9 mouse cellular contexts compared by ENCODE assay signal in the genomic region with DNA sequence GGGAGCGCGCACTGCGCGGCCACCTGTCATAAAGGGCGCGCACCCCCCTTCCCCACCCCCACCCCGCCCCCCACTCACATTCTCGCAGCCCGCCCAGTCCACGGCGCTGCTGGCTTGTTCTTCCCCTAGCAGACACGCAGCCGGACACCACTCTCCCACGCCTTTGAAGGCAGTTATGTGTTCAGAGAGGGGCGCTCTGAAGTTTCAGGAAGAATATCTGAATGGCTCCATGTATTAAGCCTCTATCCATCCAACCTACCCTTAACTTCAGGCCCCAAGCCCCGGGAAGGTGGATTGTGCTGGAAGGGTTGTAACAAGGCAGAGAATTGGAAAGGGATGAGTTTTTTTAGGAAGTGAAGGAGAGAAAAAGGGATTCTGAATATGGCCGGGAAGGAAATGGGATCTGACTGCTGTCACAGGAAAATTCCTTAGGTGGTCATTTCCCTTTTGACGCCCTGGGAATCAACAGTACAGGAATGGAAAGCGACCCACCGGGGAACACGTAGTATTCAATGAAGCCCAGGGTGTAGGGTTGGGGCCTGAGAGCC. TPM values are rescaled to one million over a fixed set of nuclear protein-coding genes. Genes with fewer than 3 reads are reported as not detected.
A peak's percentile ranks its signal among the peaks of the same experiment; 100 is the strongest.
DNase-seq lines count a peak whose midpoint lies in the region; ATAC-seq and TF ChIP-seq lines count a peak whose summit lies in the region.
"Had no signal": no experiment of that assay in that cellular context is flagged by ENCODE, and none has a peak within 500 bp of the region (broad histone marks: within the 10 kb centered on the region; RNA-seq: fewer than 3 reads in every experiment).

No protein-coding gene starts in this region.

- TF ChIP-seq POLR2A in kidney, adult 2 months (IDR thresholded peaks at IDR 0.05; ENCODE audit: low read depth, low read length), result no peak

- H3K27ac ChIP-seq in kidney, adult 2 months (ENCODE audit: insufficient read depth, low read depth, low read length), result no peak overlapping the region
- no peak overlapping the region for H3K27ac ChIP-seq in embryonic facial prominence, embryonic 13.5 days
- no peak overlapping the region for H3K27ac ChIP-seq in intestine, embryonic 15.5 days
- no peak overlapping the region for H3K27ac ChIP-seq in neural tube, embryonic 11.5 days (ENCODE audit: low read depth, low read length)

- H3K27me3 ChIP-seq in kidney, adult 2 months (replicated peaks; ENCODE audit: control insufficient read depth, insufficient read depth, low read length), result no peaks in the 10 kb centered on the region
- peaks cover 52% of the 10 kb centered on the region for H3K27me3 ChIP-seq in embryonic facial prominence, embryonic 13.5 days
- peaks cover 29% of the 10 kb centered on the region for H3K27me3 ChIP-seq in intestine, embryonic 15.5 days (replicated peaks)
- H3K27me3 ChIP-seq in neural tube, embryonic 11.5 days (ENCODE audit: control insufficient read depth, insufficient read depth, low read length), result peaks cover 13% of the 10 kb centered on the region; the same call in 1 of the 2 replicates

- H3K4me1 ChIP-seq in kidney, adult 2 months (ENCODE audit: control insufficient read depth, insufficient read depth, low read length), result no peaks in the 10 kb centered on the region
- H3K4me1 ChIP-seq in embryonic facial prominence, embryonic 13.5 days, result no peaks in the 10 kb centered on the region
- no peaks in the 10 kb centered on the region for H3K4me1 ChIP-seq in intestine, embryonic 15.5 days (replicated peaks)
- H3K4me1 ChIP-seq in neural tube, embryonic 11.5 days (ENCODE audit: control insufficient read depth, insufficient read depth, low read length), result no peaks in the 10 kb centered on the region

- no peak for DNase-seq in kidney, adult 2 months
- DNase-seq in kidney, adult 11 months, result no peak
- DNase-seq in neural tube, embryonic 11.5 days (ENCODE audit: low spot score), result peak; percentile 17
- no peak for DNase-seq in thymus, postnatal 36 days
- no peak for DNase-seq in thymus, postnatal 14 days
- no peak for DNase-seq in lung, postnatal 10 days

- ATAC-seq in embryonic facial prominence, embryonic 13.5 days (ENCODE audit: insufficient number of reproducible peaks, insufficient read depth, low FRiP score, low TSS enrichment, low read depth), result no peak
- no peak for ATAC-seq in intestine, embryonic 15.5 days
- peak; percentile 33 for ATAC-seq in neural tube, embryonic 11.5 days (ENCODE audit: insufficient read depth, low FRiP score, low TSS enrichment)

- peak overlapping the region; percentile 75 for H3K4me3 ChIP-seq in kidney, adult 2 months (ENCODE audit: insufficient read depth, low read depth, low read length)
- peak overlapping the region; percentile 53 for H3K4me3 ChIP-seq in embryonic facial prominence, embryonic 13.5 days
- peak overlapping the region; percentile 47 for H3K4me3 ChIP-seq in intestine, embryonic 15.5 days (replicated peaks)
- H3K4me3 ChIP-seq in neural tube, embryonic 11.5 days (ENCODE audit: low read depth, low read length), result peak overlapping the region; percentile 51
- H3K4me3 ChIP-seq: myocyte had no signal

- H3K9me3 ChIP-seq in embryonic facial prominence, embryonic 13.5 days, result no peaks in the 10 kb centered on the region
- H3K9me3 ChIP-seq in intestine, embryonic 15.5 days, result no peaks in the 10 kb centered on the region
- no peaks in the 10 kb centered on the region; the same call in 1 of the 2 replicates for H3K9me3 ChIP-seq in neural tube, embryonic 11.5 days (ENCODE audit: control insufficient read depth, low read length)

- no peak for TF ChIP-seq CTCF in kidney, adult 2 months (conservative IDR thresholded peaks at IDR 0.05; ENCODE audit: insufficient read depth, insufficient read length, low read depth, low read length)

- H3K9ac ChIP-seq in embryonic facial prominence, embryonic 13.5 days, result peak overlapping the region; percentile 68; the same call in 1 of the 2 replicates
- H3K9ac ChIP-seq in intestine, embryonic 15.5 days, result no peak overlapping the region
- H3K9ac ChIP-seq in neural tube, embryonic 11.5 days (ENCODE audit: low read length), result peak overlapping the region; percentile 61

- H3K4me2 ChIP-seq in embryonic facial prominence, embryonic 13.5 days, result peak overlapping the region; percentile 70
- peak overlapping the region; percentile 83 for H3K4me2 ChIP-seq in intestine, embryonic 15.5 days (replicated peaks)
- H3K4me2 ChIP-seq in neural tube, embryonic 11.5 days (ENCODE audit: low read depth), result peak overlapping the region; percentile 63

- 2% methylated on average over 20 of the region's 21 CpGs for WGBS in kidney, adult 2 months
- 25% methylated on average over 20 of the region's 21 CpGs for WGBS in embryonic facial prominence, embryonic 13.5 days
- 31% methylated on average over 20 of the region's 21 CpGs for WGBS in intestine, embryonic 15.5 days
- WGBS in neural tube, embryonic 11.5 days, result 24% methylated on average over 19 of the region's 21 CpGs

- H3K36me3 ChIP-seq in kidney, adult 2 months (ENCODE audit: control insufficient read depth, insufficient read depth, low read length), result no peaks in the 10 kb centered on the region
- H3K36me3 ChIP-seq in embryonic facial prominence, embryonic 13.5 days, result no peaks in the 10 kb centered on the region
- H3K36me3 ChIP-seq in intestine, embryonic 15.5 days, result no peaks in the 10 kb centered on the region
- no peaks in the 10 kb centered on the region for H3K36me3 ChIP-seq in neural tube, embryonic 11.5 days (ENCODE audit: control insufficient read depth, insufficient read depth, low read length)

RNA-seq across cellular contexts. Expression of gene Nexmif, which starts 0.7 kb away (rescaled TPM):
- polyA plus RNA-seq in kidney, adult 2 months (2012; rRNA removed), result 0.09 and 0.16 TPM in 2 replicates
- 1.7 and 2.6 TPM in 2 replicates for polyA plus RNA-seq in embryonic facial prominence, embryonic 13.5 days (2015; fragmentation: Nextera tagmentation; extraction: Ambion mirVana)
- polyA plus RNA-seq in intestine, embryonic 15.5 days (2015; fragmentation: Nextera tagmentation; extraction: Ambion mirVana), result 0.56 and 0.57 TPM in 2 replicates
- 1.8 TPM in 2 replicates for polyA plus RNA-seq in neural tube, embryonic 11.5 days (2014; fragmentation: Nextera tagmentation; extraction: Ambion mirVana)
- polyA plus RNA-seq: myocyte had no signal
